Mouse (Mus musculus): ENCODE measurements around the gene Plcl2. TPM values are rescaled to one million over a fixed set of nuclear protein-coding genes. Genes with fewer than 3 reads are reported as not detected.

The Plcl2 gene
- polyA plus RNA-seq, 1 experiment from 2014 or later = 1.0 TPM

DNA sequence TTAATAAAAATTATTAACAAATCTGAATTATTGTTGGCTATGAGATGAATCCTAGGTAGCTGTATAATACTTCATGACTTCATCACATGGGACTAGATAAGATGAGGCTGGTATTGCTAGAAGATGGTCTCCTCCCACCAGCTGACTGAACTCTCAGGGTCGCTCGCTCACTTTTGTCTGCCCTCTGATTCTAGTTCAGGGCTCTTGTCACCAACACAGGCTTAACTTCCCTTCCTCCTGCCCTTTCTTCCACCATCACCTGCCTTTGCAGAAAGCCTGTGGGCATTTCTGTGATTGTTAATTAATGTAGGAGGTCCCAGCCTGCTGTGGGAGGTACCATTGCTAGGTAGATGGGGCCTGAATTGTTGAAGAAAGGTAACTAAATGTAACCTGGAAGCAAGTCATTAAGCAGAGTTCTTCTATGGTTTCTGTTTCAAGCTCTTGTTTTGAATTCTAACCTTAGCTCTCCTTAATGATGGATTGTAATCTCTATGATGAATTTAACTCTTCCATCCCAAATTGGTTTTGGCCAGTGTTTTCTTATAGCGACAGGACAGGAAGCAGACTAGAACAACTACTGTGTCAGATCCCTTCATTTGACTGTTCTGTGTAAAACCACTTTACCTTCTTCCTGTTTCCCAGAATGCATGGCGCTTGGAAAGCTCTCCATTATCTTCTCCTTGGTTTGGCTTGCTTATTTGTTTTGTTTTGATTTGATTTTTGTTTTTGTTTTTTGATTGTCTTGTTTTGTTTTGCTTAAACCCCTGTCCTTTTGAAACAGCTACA lies 27.4 kb downstream of the Plcl2 start:
- Histone ChIP-seq H3K27ac (ENCODE audit: low read length) (no peak overlapping the region), H3K4me1 (ENCODE audit: insufficient read depth, low read depth, low read length) (no peaks in the 10 kb centered on the region), H3K4me3 (ENCODE audit: low read depth, low read length) (no peak overlapping the region), H3K4me2 (replicated peaks; ENCODE audit: low read depth, low read length) (no peak overlapping the region), H3K9ac (replicated peaks; ENCODE audit: low read depth) (no peak overlapping the region), H3K36me3 (ENCODE audit: insufficient read depth, low read length) (no peaks in the 10 kb centered on the region), H3K27me3 (replicated peaks; ENCODE audit: insufficient read depth, low read length) (no peaks in the 10 kb centered on the region), H3K9me3 (ENCODE audit: low read length) (no peaks in the 10 kb centered on the region)
- TF ChIP-seq CTCF (IDR thresholded peaks at IDR 0.05) (no peak), EP300 (IDR thresholded peaks at IDR 0.05) (no peak)
- ATAC-seq (no peak), DNase-seq (ENCODE audit: low spot score) (no peak)
- WGBS = 86% methylated on average over 4 of the region's 4 CpGs

GRCm38 (mm10) chr17:50537786-50538185 lies 28.6 kb downstream of the Plcl2 start:
- DNase-seq (ENCODE audit: low spot score) = no peak
- Histone ChIP-seq H3K9ac (replicated peaks; ENCODE audit: low read depth) (no peak overlapping the region), H3K27me3 (replicated peaks; ENCODE audit: insufficient read depth, low read length) (no peaks in the 10 kb centered on the region), H3K9me3 (ENCODE audit: low read length) (no peaks in the 10 kb centered on the region; the same call in 1 of the 2 replicates), H3K4me3 (ENCODE audit: low read depth, low read length) (no peak overlapping the region), H3K27ac (ENCODE audit: low read length) (no peak overlapping the region), H3K36me3 (ENCODE audit: insufficient read depth, low read length) (no peaks in the 10 kb centered on the region), H3K4me2 (replicated peaks; ENCODE audit: low read depth, low read length) (no peak overlapping the region), H3K4me1 (ENCODE audit: insufficient read depth, low read depth, low read length) (no peaks in the 10 kb centered on the region)
- TF ChIP-seq EP300 (IDR thresholded peaks at IDR 0.05) = no peak
- TF ChIP-seq CTCF (IDR thresholded peaks at IDR 0.05) = no peak
- ATAC-seq = no peak
- 89% methylated on average over 2 of the region's 2 CpGs for WGBS

GRCm38 (mm10) chr17:50544860-50545259 lies 35.7 kb downstream of the Plcl2 start:
- no peaks in the 10 kb centered on the region for H3K36me3 ChIP-seq (ENCODE audit: insufficient read depth, low read length)
- no peaks in the 10 kb centered on the region; the same call in 1 of the 2 replicates for H3K9me3 ChIP-seq (ENCODE audit: low read length)
- H3K9ac ChIP-seq (replicated peaks; ENCODE audit: low read depth) = no peak overlapping the region
- no peaks in the 10 kb centered on the region for H3K4me1 ChIP-seq (ENCODE audit: insufficient read depth, low read depth, low read length)
- no peak overlapping the region for H3K27ac ChIP-seq (ENCODE audit: low read length)
- no peak for TF ChIP-seq EP300 (IDR thresholded peaks at IDR 0.05)
- no peak for TF ChIP-seq CTCF (IDR thresholded peaks at IDR 0.05)
- DNase-seq (ENCODE audit: low spot score) (no peak), ATAC-seq (no peak)
- no peak overlapping the region for H3K4me3 ChIP-seq (ENCODE audit: low read depth, low read length)
- H3K27me3 ChIP-seq (replicated peaks; ENCODE audit: insufficient read depth, low read length) = no peaks in the 10 kb centered on the region
- H3K4me2 ChIP-seq (replicated peaks; ENCODE audit: low read depth, low read length) = no peak overlapping the region
- WGBS = 62% methylated on average over 1 of the region's 1 CpGs

GRCm38 (mm10) chr17:50545274-50545673 lies 36.1 kb downstream of the Plcl2 start:
- Histone ChIP-seq H3K4me1 (ENCODE audit: insufficient read depth, low read depth, low read length) (no peaks in the 10 kb centered on the region), H3K27ac (ENCODE audit: low read length) (no peak overlapping the region), H3K36me3 (ENCODE audit: insufficient read depth, low read length) (no peaks in the 10 kb centered on the region), H3K4me3 (ENCODE audit: low read depth, low read length) (no peak overlapping the region), H3K9ac (replicated peaks; ENCODE audit: low read depth) (no peak overlapping the region), H3K27me3 (replicated peaks; ENCODE audit: insufficient read depth, low read length) (no peaks in the 10 kb centered on the region), H3K9me3 (ENCODE audit: low read length) (no peaks in the 10 kb centered on the region; the same call in 1 of the 2 replicates), H3K4me2 (replicated peaks; ENCODE audit: low read depth, low read length) (no peak overlapping the region)
- DNase-seq (ENCODE audit: low spot score) (no peak), ATAC-seq (no peak)
- 69% methylated on average over 6 of the region's 6 CpGs for WGBS
- TF ChIP-seq CTCF (IDR thresholded peaks at IDR 0.05) (no peak), EP300 (IDR thresholded peaks at IDR 0.05) (no peak)

DNA sequence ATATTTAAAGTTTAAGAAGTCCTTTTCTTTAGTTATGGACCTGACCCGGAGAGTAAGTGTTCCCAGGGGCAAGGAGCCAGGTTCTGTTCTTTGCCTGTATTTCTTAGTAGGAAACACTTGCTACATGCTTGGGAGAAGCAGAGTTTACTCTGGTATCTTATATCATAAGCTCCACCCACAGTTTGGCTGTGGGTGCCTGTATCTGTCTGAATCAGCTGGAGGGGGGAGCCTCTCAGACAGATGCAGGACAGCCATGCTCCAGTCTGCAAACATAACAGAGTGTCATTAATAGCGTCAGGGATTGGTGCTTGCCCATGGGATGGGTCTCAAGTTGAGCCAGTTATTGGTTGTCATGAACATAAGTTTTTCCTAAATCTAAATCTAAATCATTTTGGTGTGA lies 42.9 kb downstream of the Plcl2 start:
- DNase-seq (ENCODE audit: low spot score) (no peak), ATAC-seq (no peak)
- no peak overlapping the region for H3K9ac ChIP-seq (replicated peaks; ENCODE audit: low read depth)
- H3K9me3 ChIP-seq (ENCODE audit: low read length) = no peaks in the 10 kb centered on the region
- WGBS = 72% methylated on average over 2 of the region's 2 CpGs
- H3K4me3 ChIP-seq (ENCODE audit: low read depth, low read length) = no peak overlapping the region
- TF ChIP-seq EP300 (IDR thresholded peaks at IDR 0.05) (no peak), CTCF (IDR thresholded peaks at IDR 0.05) (no peak)
- H3K4me1 ChIP-seq (ENCODE audit: insufficient read depth, low read depth, low read length) = no peaks in the 10 kb centered on the region
- H3K4me2 ChIP-seq (replicated peaks; ENCODE audit: low read depth, low read length) = no peak overlapping the region
- no peaks in the 10 kb centered on the region for H3K36me3 ChIP-seq (ENCODE audit: insufficient read depth, low read length)
- no peaks in the 10 kb centered on the region for H3K27me3 ChIP-seq (replicated peaks; ENCODE audit: insufficient read depth, low read length)
- H3K27ac ChIP-seq (ENCODE audit: low read length) = no peak overlapping the region

GRCm38 (mm10) chr17:50557566-50558238 lies 48.5 kb downstream of the Plcl2 start:
- Histone ChIP-seq H3K4me3 (ENCODE audit: low read depth, low read length) (no peak overlapping the region), H3K36me3 (ENCODE audit: insufficient read depth, low read length) (no peaks in the 10 kb centered on the region), H3K27me3 (replicated peaks; ENCODE audit: insufficient read depth, low read length) (no peaks in the 10 kb centered on the region), H3K9me3 (ENCODE audit: low read length) (no peaks in the 10 kb centered on the region), H3K27ac (ENCODE audit: low read length) (no peak overlapping the region), H3K4me2 (replicated peaks; ENCODE audit: low read depth, low read length) (no peak overlapping the region), H3K9ac (replicated peaks; ENCODE audit: low read depth) (no peak overlapping the region), H3K4me1 (ENCODE audit: insufficient read depth, low read depth, low read length) (no peaks in the 10 kb centered on the region)
- 66% methylated on average over 12 of the region's 12 CpGs for WGBS
- peak; percentile 71 for DNase-seq (ENCODE audit: low spot score)
- TF ChIP-seq EP300 (IDR thresholded peaks at IDR 0.05) (no peak), CTCF (IDR thresholded peaks at IDR 0.05) (peak; percentile 62)
- ATAC-seq = peak; percentile 47
